Mouse (Mus musculus): ENCODE results near the gene Uqcr11.

- TF ChIP-seq CTCF (IDR thresholded peaks at IDR 0.05; ENCODE audit: borderline replicate concordance, insufficient read depth, low read depth, low read length) (no peak), POLR2A (IDR thresholded peaks at IDR 0.05; ENCODE audit: borderline replicate concordance, insufficient read depth, low read length) (no peak)
Measured at GRCm38 (mm10) chr10:80440031-80440430, 33.4 kb upstream of the Uqcr11 start.
